Mouse (Mus musculus) megakaryocyte, embryonic 14.5 days (primary cell): ENCODE results near the gene Gpat2. TPM values are rescaled to one million over a fixed set of nuclear protein-coding genes. Genes with fewer than 3 reads are reported as not detected.

ENCODE experiments used
- H3K27me3 ChIP-seq: replicated peaks from 2 replicates; pipeline ENCODE3; 2012; ENCODE audit warnings: inconsistent platforms
- H3K36me3 ChIP-seq: replicated peaks from 2 replicates; pipeline ENCODE3; 2012; ENCODE audit warnings: low read length, inconsistent platforms, mixed read lengths
- H3K4me1 ChIP-seq: 2 replicates; pipeline ENCODE4 v1.6.1; 2012; ENCODE audit warnings: inconsistent platforms
- H3K4me3 ChIP-seq: replicated peaks from 2 replicates; pipeline ENCODE3; 2012; ENCODE audit warnings: moderate library complexity, mild to moderate bottlenecking, inconsistent platforms
- H3K9me3 ChIP-seq: 2 replicates; pipeline ENCODE4 v1.6.1; 2012; ENCODE audit warnings: inconsistent platforms
- FLI1 ChIP-seq: IDR thresholded peaks from 2 replicates; pipeline ENCODE4 v1.6.1; 2012; ENCODE audit warnings: low read length, inconsistent platforms, mixed read lengths
- GATA1 ChIP-seq: IDR thresholded peaks from 3 replicates; pipeline ENCODE4 v1.6.1; 2012; ENCODE audit warnings: mixed read lengths, low read length, inconsistent platforms, borderline replicate concordance
- polyA plus RNA-seq: library from polyadenylated mRNA; stranded (reverse); fragments of >175 nt; gene quantifications from 2 replicates; pipeline ENCODE4 v1.2.3, GENCODE M21; 2012; ENCODE audit warnings: low replicate concordance; ENCODE audit not compliant: insufficient read depth

Gene Gpat2
- polyA plus RNA-seq, 1 experiment = not detected

- Histone ChIP-seq H3K4me1 (peaks cover 19% of the 10 kb centered on the region), H3K9me3 (no peaks in the 10 kb centered on the region), H3K27me3 (peaks cover 5% of the 10 kb centered on the region), H3K4me3 (no peak overlapping the region), H3K36me3 (peaks cover 75% of the 10 kb centered on the region)
- TF ChIP-seq GATA1 = no peak
- no peak for TF ChIP-seq FLI1
These were observed 10.6 kb downstream of the Gpat2 start for GRCm38 (mm10) chr2:127435554-127435953.

DNA sequence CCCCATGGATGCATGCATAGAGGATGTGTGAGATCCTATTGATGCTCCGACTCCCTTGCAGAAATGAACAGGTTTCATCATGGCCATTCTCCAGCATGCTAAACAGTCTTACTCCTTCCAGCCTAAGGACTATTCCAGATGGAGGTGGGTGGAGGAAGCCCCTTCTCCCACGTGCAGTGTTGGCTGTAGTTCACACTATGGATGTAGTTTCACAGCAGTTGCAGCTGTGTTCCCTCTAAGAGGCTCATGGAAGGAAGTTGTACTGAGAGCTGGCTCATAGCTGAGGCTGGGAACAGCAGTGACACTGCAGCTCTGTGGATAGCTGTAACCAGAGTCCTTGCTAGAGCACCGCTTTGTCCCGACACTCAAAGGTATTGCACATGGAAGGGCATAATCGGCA, 12.7 kb downstream of the Gpat2 start:
- TF ChIP-seq FLI1 = no peak
- TF ChIP-seq GATA1 = no peak
- no peak overlapping the region for H3K4me3 ChIP-seq
- peaks cover 86% of the 10 kb centered on the region for H3K36me3 ChIP-seq

DNA sequence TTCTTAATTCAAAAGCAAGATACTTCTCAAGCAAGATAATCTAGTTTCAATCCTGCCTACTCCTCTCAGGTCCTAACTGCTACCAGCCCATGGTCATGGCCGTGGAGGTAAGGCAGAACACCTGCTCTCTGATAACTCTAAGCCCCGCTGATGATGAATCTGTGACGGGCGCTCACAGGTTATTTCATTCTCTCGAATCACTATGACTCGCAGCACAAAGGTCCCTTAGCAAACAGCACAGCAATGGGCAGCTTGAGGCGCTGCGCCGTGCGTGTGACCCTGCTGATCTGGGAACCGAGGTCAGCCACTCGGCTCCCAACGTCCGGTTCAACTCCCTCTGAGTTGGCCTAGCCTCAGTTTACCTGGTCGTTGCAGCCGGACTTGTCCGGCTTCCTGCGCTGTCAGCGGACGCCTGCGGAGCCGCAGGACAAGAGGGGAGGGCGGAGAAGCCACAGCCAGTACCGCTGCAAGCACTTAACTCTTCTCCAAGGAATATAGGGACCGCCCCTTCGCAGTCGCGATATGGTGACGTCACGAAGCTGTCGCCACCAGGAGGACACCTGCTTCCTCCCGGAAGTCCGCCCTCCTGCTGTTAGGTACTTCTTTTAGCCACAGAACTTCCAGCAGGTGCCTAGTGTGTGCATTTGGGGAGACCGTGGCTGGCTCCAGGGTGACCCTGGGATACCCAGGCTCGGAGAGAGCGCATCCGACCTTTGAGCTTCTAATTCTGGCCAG, 19.2 kb downstream of the Gpat2 start, which contains the start of gene Fahd2a:
Gene Fahd2a, minus strand, starts transcription at position 511 of the 735 bp plus-strand sequence.
- H3K36me3 ChIP-seq = peaks cover 26% of the 10 kb centered on the region
- peak within 1 kb of the TSS; percentile 92 for H3K4me3 ChIP-seq
- H3K27me3 ChIP-seq = peaks cover 16% of the 10 kb centered on the region
- no peak for TF ChIP-seq FLI1
- TF ChIP-seq GATA1 = no peak
- no peaks in the 10 kb centered on the region for H3K9me3 ChIP-seq
- H3K4me1 ChIP-seq = peaks cover 47% of the 10 kb centered on the region

More for the DNA sequence above, 12.7 kb downstream of the Gpat2 start:
- Histone ChIP-seq H3K4me1 (peaks cover 33% of the 10 kb centered on the region), H3K9me3 (no peaks in the 10 kb centered on the region), H3K27me3 (peaks cover 5% of the 10 kb centered on the region)

DNA sequence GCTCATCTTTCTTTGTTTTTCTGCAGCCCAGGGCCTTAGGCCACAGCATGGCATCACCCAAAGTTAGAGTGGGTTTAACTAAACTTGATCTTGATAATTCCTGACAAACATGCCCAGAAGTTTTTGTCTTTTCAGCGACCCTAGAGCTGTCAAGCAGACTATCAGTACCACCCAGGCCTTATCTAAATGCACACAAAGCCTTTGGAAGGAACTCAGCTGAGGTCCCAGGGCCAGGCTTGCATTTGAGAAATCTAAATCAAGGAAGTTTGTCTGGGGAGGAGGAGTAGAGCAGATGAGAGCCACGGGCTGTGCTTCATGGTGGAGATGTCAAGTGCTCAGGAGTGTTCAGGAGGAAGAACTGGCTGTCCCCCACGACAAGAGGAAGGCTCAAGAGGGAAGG, 21.8 kb downstream of the Gpat2 start:
- TF ChIP-seq FLI1 (no peak), GATA1 (no peak)
- H3K9me3 ChIP-seq = no peaks in the 10 kb centered on the region
- H3K36me3 ChIP-seq = peaks cover 4% of the 10 kb centered on the region
- H3K27me3 ChIP-seq = peaks cover 39% of the 10 kb centered on the region
- H3K4me1 ChIP-seq = peaks cover 46% of the 10 kb centered on the region
- no peak overlapping the region for H3K4me3 ChIP-seq

GRCm38 (mm10) chr2:127449691-127450090, 24.7 kb downstream of the Gpat2 start:
- Histone ChIP-seq H3K4me1 (peaks cover 37% of the 10 kb centered on the region), H3K4me3 (no peak overlapping the region), H3K27me3 (peaks cover 55% of the 10 kb centered on the region), H3K9me3 (no peaks in the 10 kb centered on the region; the same call in 1 of the 2 replicates), H3K36me3 (no peaks in the 10 kb centered on the region)
- TF ChIP-seq GATA1 (no peak), FLI1 (no peak)

DNA sequence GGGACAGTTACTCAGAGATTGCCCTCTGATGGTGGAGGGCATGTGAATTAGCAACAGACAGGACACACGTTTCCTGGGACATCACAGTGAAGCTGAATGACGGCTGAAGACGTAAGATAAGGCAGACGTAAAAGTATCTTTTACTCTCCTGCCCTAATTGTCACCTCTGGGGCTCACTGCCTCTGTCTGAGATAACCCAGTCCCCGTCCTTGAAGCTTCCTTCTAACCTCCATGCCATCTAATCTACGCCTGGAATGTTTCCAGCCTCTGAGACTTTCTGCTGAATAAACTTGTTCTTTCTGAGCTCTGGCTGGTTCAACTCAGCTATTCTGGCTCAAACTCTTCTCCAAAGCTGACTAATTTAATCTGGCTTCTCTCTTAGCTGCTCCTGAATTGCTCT, 26.7 kb downstream of the Gpat2 start:
- TF ChIP-seq GATA1 = no peak
- TF ChIP-seq FLI1 = no peak

DNA sequence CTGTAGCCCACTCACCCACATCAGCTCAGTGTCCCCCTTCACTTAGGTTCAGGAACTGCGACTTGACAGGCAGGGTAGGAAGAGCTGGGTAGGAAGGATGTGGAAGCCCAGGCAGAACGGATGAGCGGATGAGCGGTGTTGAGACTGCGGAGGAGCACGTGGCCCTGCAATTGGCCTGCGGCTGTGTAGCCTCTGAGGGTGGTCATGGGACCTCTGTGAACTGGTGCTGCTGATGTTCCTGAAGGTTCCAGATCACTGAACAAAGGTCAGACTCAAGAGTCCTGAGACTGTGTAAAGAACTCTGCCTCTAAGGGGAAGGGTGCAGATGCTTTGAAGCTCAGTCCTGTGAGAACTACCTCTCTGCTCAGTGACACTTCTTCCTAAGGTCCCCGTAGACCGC, 28.1 kb downstream of the Gpat2 start:
- TF ChIP-seq FLI1 = no peak
- no peak for TF ChIP-seq GATA1
- no peak overlapping the region for H3K4me3 ChIP-seq
- no peaks in the 10 kb centered on the region; the same call in 1 of the 2 replicates for H3K9me3 ChIP-seq
- H3K27me3 ChIP-seq = peaks cover 80% of the 10 kb centered on the region
- peaks cover 28% of the 10 kb centered on the region for H3K4me1 ChIP-seq
- no peaks in the 10 kb centered on the region for H3K36me3 ChIP-seq

More for the DNA sequence above, 26.7 kb downstream of the Gpat2 start:
- Histone ChIP-seq H3K36me3 (no peaks in the 10 kb centered on the region), H3K9me3 (no peaks in the 10 kb centered on the region; the same call in 1 of the 2 replicates), H3K27me3 (peaks cover 73% of the 10 kb centered on the region), H3K4me3 (peak overlapping the region; percentile 40), H3K4me1 (peaks cover 33% of the 10 kb centered on the region)

DNA sequence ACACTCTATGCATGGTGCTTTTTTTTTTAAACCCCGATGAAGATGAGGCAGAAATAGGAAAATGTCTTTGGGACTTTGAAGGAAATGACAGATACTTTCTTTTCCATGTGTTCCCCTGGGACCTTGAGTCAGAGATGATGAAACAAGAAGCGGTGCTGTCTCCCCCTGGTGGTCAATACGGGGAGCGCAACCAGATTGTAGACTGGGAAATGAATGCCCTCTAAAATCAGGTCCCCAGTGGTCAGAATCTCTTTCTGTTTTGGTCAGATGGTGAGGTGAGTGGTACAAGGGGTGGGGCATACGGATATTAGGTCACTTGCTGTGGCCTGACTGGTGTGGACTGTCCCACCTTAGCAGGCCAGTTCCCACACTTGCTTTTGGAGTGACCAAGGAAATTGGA, 28.8 kb downstream of the Gpat2 start:
- no peak overlapping the region for H3K4me3 ChIP-seq
- no peaks in the 10 kb centered on the region; the same call in 1 of the 2 replicates for H3K9me3 ChIP-seq
- H3K27me3 ChIP-seq = peaks cover 78% of the 10 kb centered on the region
- peaks cover 28% of the 10 kb centered on the region for H3K4me1 ChIP-seq
- H3K36me3 ChIP-seq = no peaks in the 10 kb centered on the region
- no peak for TF ChIP-seq GATA1
- no peak for TF ChIP-seq FLI1

- no peak overlapping the region for H3K4me3 ChIP-seq
- no peak for TF ChIP-seq GATA1
- TF ChIP-seq FLI1 = no peak
- H3K4me1 ChIP-seq = peaks cover 20% of the 10 kb centered on the region
- H3K27me3 ChIP-seq = peaks cover 88% of the 10 kb centered on the region
- no peaks in the 10 kb centered on the region for H3K36me3 ChIP-seq
- H3K9me3 ChIP-seq = no peaks in the 10 kb centered on the region
These were observed 34.3 kb downstream of the Gpat2 start for GRCm38 (mm10) chr2:127459341-127459740.

DNA sequence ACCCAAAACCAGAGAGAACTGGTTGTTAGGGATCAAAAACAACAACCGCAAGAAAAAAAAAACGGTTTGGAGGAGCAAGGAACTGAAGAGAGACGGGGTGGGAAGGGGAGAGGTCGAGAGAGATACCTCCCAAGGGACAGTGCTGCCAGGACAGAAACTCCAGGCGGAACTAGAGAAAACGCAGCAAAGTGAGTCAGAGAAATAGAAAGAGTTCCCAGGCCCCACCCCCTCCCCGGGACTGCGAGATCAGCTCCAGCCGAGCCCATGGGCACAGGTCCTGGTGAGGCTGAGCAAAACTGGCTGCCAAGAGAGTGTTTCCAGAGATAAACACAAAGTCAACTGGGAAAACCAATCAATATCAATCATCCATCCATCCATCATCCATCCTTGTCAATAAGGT, 36.4 kb downstream of the Gpat2 start:
- Histone ChIP-seq H3K9me3 (no peaks in the 10 kb centered on the region), H3K4me3 (no peak overlapping the region), H3K27me3 (peaks cover 89% of the 10 kb centered on the region), H3K36me3 (no peaks in the 10 kb centered on the region), H3K4me1 (peaks cover 32% of the 10 kb centered on the region)
- TF ChIP-seq FLI1 (no peak), GATA1 (no peak)

DNA sequence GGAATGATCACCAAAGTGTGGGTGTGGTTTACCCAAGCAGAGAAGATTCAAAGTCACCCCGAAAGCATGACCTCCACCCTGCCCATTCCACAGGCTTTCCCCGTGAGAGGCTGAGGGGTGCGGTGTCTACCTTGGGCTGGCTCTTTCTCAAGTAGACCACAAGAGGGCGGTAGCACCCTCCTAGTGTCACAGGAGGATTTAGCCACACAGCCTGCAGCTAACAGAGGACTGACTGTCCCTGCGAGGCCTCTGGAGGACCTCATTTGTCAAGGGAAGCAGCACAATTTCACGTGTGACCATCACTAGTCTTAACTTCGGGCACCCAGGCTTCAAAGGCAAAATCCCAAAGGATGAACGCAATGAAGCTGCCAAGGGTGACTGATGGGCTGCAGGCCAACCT, 37.3 kb downstream of the Gpat2 start:
- Histone ChIP-seq H3K27me3 (peaks cover 87% of the 10 kb centered on the region), H3K4me1 (peaks cover 32% of the 10 kb centered on the region), H3K4me3 (no peak overlapping the region), H3K36me3 (no peaks in the 10 kb centered on the region), H3K9me3 (no peaks in the 10 kb centered on the region)
- TF ChIP-seq FLI1 (no peak), GATA1 (no peak)
